Mouse (Mus musculus): ENCODE results near the gene Mex3d. TPM values are rescaled to one million over a fixed set of nuclear protein-coding genes. Genes with fewer than 3 reads are reported as not detected.

Gene Mex3d
- polyA plus RNA-seq, 1 experiment from 2014 or later: 7.0 TPM

DNA sequence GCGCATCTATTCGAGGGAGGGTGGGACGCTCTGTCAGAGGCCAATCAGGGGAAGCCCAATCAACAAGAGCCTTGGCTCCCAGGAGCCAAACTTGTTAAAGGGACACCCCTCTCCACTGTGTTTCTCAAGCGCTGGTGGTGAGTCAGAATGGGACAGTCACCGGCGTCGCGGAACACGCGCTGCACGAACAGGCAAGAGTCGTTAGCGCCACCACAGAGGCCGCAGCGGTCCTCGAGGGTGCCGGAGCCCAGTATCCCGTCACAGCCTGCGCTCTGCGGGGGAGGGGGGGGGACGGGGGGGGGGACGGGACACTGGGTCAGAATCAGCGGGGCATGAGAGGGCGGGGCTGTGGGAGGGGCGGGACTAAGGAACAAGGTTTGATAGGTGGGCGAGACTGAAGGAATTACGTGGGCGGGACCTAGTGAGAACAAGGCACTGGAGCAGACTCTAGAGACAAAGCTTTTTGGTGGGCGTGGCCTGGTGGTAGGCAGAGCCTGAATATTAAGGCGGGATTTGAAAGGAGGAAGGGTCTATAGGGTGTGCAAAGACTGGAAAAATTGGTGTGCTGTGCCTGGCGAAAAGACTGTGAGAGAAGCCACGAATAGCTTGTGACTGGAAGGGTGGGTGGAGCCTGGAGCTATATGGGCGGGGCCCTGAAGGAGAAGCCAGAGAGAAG lies 44.6 kb downstream of the Mex3d start:
- under 1% methylated on average over 32 of the region's 33 CpGs for WGBS
- Histone ChIP-seq H3K27me3 (ENCODE audit: poor library complexity, severe bottlenecking) (peaks cover 94% of the 10 kb centered on the region), H3K4me3 (peak overlapping the region; percentile 51), H3K27ac (no peak overlapping the region), H3K4me1 (peaks cover 65% of the 10 kb centered on the region), H3K9me3 (no peaks in the 10 kb centered on the region), H3K36me3 (replicated peaks) (no peaks in the 10 kb centered on the region)
- DNase-seq (ENCODE audit: extremely low spot score, low spot score): peak; percentile 72

DNA sequence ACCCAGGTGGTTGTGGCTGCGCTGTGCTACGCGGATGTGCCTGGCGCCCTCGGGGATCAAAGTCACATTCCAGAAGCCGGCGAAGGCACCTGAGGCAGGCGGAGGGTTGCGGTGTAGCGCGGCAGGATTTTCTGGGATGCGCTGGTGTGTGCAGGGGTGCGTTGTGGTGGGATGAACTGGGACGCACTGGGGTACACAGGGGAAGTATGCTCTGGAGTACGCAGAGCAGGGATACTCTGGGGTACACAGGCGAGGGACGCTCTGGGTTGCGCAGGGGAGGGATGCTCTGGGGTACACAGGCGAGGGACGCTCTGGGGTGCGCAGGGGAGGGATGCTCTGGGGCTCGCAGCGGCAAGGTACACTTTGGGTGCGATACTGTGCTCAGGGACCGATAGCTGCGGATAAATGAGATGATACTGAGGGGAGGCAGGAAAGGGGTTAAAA lies 45.1 kb downstream of the Mex3d start:
- H3K27ac ChIP-seq: 0 out of 2 replicates have a peak overlapping the region, but pooled peaks have one; percentile 3
- H3K36me3 ChIP-seq (replicated peaks): no peaks in the 10 kb centered on the region
- peaks cover 60% of the 10 kb centered on the region for H3K4me1 ChIP-seq
- under 1% methylated on average over 26 of the region's 26 CpGs for WGBS
- no peaks in the 10 kb centered on the region for H3K9me3 ChIP-seq
- H3K4me3 ChIP-seq: peak overlapping the region; percentile 51
- DNase-seq (ENCODE audit: extremely low spot score, low spot score): no peak
- peaks cover 90% of the 10 kb centered on the region for H3K27me3 ChIP-seq (ENCODE audit: poor library complexity, severe bottlenecking)

DNA sequence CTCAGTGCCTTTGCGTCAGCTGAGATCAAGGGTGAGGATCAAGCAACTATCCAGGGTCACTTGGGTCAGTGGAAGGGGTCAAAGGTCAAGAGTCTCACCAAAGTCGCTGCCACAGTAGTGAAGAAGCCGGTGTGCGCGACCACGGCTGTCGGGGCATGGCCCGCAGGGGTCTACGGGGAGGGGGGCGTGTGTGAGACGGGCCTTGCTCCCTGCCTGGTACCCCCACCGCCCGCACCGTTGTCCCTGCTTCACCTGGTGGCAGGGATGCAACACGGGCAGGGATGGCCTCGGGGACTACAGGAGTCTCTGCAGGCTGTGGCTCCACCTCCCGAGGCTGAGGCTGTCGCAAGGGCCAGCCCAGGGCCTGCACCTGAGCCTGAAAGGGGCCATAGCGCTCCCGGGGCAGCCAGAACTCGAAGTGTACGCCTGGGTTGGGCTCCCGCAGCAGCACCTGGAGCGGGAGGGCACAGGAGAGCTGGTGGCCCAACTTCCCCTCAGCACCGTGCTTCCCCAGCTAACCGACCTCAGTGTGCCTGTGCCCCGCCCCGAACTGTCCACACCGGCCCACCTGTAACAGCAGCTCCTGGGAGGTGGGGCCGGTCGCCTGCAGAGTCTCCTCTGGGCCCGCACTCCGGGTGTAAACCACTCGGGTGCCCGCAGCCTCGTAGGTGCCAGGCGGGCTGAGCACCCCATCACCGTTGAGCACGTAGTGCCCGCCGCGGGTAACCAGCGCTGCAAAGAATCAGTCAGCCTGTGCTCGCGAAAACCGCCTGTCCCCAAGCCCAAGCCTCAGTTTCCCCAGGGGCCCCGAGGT lies 45.8 kb downstream of the Mex3d start:
- Histone ChIP-seq H3K27ac (0 out of 2 replicates have a peak overlapping the region, but pooled peaks have one; percentile 4), H3K36me3 (replicated peaks) (no peaks in the 10 kb centered on the region), H3K9me3 (no peaks in the 10 kb centered on the region), H3K4me3 (peak overlapping the region; percentile 51), H3K27me3 (ENCODE audit: poor library complexity, severe bottlenecking) (peaks cover 86% of the 10 kb centered on the region), H3K4me1 (peaks cover 58% of the 10 kb centered on the region)
- no peak for DNase-seq (ENCODE audit: extremely low spot score, low spot score)
- 2% methylated on average over 47 of the region's 47 CpGs for WGBS

DNA sequence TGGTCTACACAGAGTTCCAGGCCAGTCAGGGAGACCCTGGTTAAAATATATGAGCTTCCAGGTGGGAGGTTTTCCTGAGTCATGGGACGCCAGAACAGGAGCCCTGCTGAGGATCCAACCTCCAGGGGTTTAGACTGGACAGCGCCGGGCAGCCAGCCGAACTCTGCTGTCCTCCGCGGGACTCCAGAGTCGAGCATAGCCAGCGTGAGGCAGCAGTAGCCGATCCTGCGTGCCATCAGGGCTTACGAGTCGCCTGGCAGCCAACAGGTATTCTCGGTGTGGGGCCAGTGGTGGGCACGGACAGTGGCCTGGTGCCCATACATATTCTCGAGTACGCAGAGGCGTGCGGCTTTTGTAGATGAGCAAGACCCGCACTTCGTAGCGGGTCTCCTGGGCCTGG lies 46.4 kb downstream of the Mex3d start:
- no peak for DNase-seq (ENCODE audit: extremely low spot score, low spot score)
- Histone ChIP-seq H3K4me3 (peak overlapping the region; percentile 51), H3K27ac (no peak overlapping the region), H3K4me1 (peaks cover 58% of the 10 kb centered on the region), H3K27me3 (ENCODE audit: poor library complexity, severe bottlenecking) (peaks cover 86% of the 10 kb centered on the region), H3K36me3 (replicated peaks) (no peaks in the 10 kb centered on the region), H3K9me3 (no peaks in the 10 kb centered on the region)
- 10% methylated on average over 21 of the region's 21 CpGs for WGBS

DNA sequence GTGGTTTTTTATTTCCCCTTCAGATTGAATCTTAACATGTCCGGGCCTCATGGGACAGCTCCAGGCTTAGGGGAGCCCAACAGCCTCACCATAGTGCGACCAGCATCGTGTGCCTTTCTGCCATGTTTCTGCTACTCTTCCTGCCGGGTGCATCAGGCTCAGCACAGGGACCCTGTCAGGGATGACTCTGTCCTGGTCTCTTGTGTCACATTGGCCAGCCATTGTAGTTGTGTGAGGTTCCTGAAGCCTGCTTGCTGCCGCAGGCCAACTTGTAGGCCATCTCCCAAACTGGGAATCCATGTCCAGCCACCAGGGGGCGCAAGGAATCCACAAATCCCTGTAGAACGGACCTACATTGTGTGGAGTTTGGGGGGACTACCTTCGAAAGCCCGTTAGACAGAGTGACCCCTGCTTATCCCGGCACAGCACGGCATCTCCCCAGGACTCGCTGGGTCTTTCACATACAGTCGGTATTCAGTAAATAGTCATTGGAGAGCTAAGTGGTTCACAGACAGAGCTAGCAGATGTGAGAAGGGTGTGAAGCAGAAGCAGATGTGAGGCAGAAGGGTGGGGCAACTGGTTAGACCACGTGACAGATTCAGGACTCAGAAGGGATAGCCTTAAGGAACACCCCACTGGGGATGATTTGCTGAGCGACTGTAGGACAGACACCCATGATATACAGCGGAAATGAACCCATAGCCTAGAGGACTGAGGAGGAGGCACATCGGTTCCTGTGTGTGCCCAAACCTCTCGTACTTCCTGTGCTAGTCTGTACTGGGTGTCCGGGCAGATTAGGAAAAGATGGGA lies 47.3 kb downstream of the Mex3d start:
- Histone ChIP-seq H3K27ac (no peak overlapping the region), H3K27me3 (ENCODE audit: poor library complexity, severe bottlenecking) (peaks cover 86% of the 10 kb centered on the region), H3K36me3 (replicated peaks) (peaks cover 4% of the 10 kb centered on the region), H3K4me1 (peaks cover 55% of the 10 kb centered on the region), H3K4me3 (peak overlapping the region; percentile 10), H3K9me3 (no peaks in the 10 kb centered on the region)
- 22% methylated on average over 19 of the region's 19 CpGs for WGBS
- DNase-seq (ENCODE audit: extremely low spot score, low spot score): peak; percentile 90

DNA sequence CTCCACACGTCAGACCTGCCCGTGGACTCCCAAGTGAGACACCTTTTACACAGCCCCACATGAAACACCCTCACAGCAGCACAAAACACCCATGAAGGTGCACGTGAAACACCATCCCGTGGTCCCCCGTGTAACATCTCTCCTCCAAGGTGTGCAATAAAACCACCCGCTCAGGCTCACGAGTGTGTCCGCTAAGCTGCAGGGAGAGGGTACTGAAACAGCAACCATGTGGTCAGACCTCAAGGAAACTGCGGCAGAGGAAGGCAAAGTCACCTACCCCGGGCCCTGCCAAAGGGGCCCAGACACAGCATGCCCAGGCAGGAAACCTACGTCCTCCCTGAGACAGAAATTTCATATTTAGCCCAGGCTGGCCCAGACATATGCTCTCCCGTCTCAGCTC lies 51.2 kb downstream of the Mex3d start:
- H3K9me3 ChIP-seq: no peaks in the 10 kb centered on the region
- H3K36me3 ChIP-seq (replicated peaks): peaks cover 4% of the 10 kb centered on the region
- WGBS: 90% methylated on average over 12 of the region's 12 CpGs
- H3K4me1 ChIP-seq: peaks cover 24% of the 10 kb centered on the region
- peaks cover 76% of the 10 kb centered on the region for H3K27me3 ChIP-seq (ENCODE audit: poor library complexity, severe bottlenecking)
- no peak for DNase-seq (ENCODE audit: extremely low spot score, low spot score)
- H3K27ac ChIP-seq: no peak overlapping the region
- H3K4me3 ChIP-seq: no peak overlapping the region

DNA sequence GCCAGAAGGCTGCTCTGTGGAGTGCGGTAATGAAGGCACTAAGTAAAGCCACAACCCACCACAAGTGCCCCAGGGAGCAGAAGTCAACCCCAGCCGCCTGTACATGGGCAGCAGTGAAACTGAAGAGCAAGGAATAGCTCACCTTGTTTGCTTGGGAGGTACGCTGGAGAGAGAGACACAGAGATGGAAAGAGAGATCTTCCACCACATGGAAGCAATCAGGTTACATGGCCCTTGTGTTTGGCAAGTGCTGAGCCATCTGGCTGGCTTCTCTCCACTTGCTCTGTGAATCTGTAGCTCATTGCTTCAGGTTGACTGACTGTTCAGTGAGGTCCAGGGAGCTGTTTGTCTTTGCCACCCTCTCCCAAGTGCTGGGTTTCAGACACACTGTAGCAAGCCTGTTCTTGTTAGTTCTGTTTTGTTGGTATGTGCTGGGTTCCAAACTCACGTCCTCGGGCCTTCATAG lies 54.9 kb downstream of the Mex3d start:
- H3K27ac ChIP-seq: no peak overlapping the region

DNA sequence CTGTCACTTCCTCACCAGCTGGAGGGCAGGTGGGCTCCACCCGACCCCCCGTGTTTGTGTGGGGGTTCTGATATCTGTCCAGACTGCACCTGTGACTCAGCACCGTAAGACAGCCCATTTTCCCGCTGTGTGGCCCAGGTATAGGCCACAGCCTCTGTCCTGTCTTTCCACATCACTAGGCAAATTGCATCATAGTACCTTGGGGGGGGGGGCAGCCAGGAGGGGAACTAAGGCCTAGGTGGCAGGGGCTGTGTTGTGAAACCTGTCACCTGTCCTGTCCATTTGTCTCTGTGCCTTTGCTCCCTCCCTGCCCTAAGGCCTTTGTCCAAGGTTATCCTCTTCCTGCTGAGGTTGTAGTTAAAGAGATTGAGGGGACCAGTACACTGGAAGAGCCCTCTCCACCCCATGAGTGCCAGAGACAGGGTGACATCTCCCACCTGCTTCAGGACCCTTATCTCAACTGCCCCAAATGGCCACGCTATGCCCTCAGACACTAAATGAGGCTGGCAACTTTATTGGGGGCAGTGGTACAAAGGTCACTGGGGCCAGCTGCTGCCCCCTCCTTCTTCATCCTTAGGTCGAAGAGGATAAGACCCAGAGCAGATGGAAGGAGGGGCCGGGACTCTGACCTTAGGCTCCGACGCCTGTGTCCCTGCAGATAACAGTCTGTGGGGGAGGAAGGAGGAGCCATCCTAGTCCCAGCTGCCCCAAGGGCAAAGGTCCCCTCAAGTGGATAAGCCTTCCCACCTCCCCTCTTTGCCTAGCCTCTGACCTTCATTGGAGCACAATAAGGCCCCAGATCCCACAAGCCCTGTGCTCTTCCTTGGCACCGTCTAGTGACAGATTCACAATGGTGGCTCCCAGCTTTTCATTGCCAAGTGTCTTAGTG lies 55.6 kb downstream of the Mex3d start:
- Histone ChIP-seq H3K4me1 (peaks cover 31% of the 10 kb centered on the region), H3K4me3 (no peak overlapping the region), H3K27me3 (ENCODE audit: poor library complexity, severe bottlenecking) (peaks cover 72% of the 10 kb centered on the region)

More for the DNA sequence above, 54.9 kb downstream of the Mex3d start:
- WGBS: 86% methylated on average over 5 of the region's 5 CpGs
- DNase-seq (ENCODE audit: extremely low spot score, low spot score): no peak
- H3K27me3 ChIP-seq (ENCODE audit: poor library complexity, severe bottlenecking): peaks cover 71% of the 10 kb centered on the region
- H3K4me3 ChIP-seq: no peak overlapping the region
- H3K4me1 ChIP-seq: peaks cover 31% of the 10 kb centered on the region
- peaks cover 4% of the 10 kb centered on the region for H3K36me3 ChIP-seq (replicated peaks)
- H3K9me3 ChIP-seq: no peaks in the 10 kb centered on the region

DNA sequence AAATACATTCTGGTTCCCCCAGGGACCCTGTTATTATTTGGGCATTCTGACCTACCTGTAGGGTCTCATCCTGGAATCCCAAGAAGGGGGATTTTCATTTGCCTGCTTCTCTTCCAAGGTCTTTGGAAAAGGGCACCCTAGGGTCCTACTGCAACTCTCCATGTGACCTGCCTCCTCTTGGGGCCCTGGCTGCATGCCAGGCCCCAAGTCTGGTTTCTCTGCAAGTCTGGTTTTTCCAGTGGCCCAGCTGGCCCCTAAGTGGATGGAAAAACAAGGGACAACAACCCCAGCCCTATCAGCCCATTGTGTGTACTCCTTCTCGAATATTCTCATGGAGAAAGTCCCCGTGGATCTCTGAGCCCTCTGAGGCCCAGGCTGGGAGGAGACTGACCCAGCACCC lies 56.6 kb downstream of the Mex3d start:
- Histone ChIP-seq H3K27me3 (ENCODE audit: poor library complexity, severe bottlenecking) (peaks cover 62% of the 10 kb centered on the region), H3K9me3 (no peaks in the 10 kb centered on the region), H3K27ac (no peak overlapping the region), H3K4me3 (peak overlapping the region; percentile 56; the same call in 1 of the 2 replicates), H3K36me3 (replicated peaks) (peaks cover 4% of the 10 kb centered on the region), H3K4me1 (peaks cover 31% of the 10 kb centered on the region)
- 76% methylated on average over 2 of the region's 2 CpGs for WGBS
- DNase-seq (ENCODE audit: extremely low spot score, low spot score): no peak

More for the DNA sequence above, 55.6 kb downstream of the Mex3d start:
- WGBS: 79% methylated on average over 10 of the region's 10 CpGs
- DNase-seq (ENCODE audit: extremely low spot score, low spot score): no peak
- H3K36me3 ChIP-seq (replicated peaks): peaks cover 4% of the 10 kb centered on the region
- no peak overlapping the region for H3K27ac ChIP-seq
- H3K9me3 ChIP-seq: no peaks in the 10 kb centered on the region
